Mouse (Mus musculus) CD4-positive, CD25-positive, alpha-beta regulatory T cell, adult 4 months (primary cell): ENCODE data around the gene Lpp. TPM values are rescaled to one million over a fixed set of nuclear protein-coding genes. Genes with fewer than 3 reads are reported as not detected.
A peak's percentile ranks its signal among the peaks of the same experiment; 100 is the strongest.

ENCODE experiments used
- ATAC-seq: one replicate; pipeline ENCODE4 v1.8.0; 2017
- polyA plus RNA-seq, 2 experiments: library from polyadenylated mRNA; unstranded; fragments of 100-300 nt; shearing (Covaris generic); gene quantifications; one replicate each; pipeline ENCODE4 v1.2.1; 2017

Lpp gene
- polyA plus RNA-seq, 2 experiments from 2014 or later, result 22.3 to 28.2 TPM

GRCm38 (mm10) chr16:24943486-24944261 lies 550.4 kb downstream of the Lpp start:
- no peak for ATAC-seq

GRCm38 (mm10) chr16:24946356-24946755 lies 553.0 kb downstream of the Lpp start:
- ATAC-seq, result no peak

GRCm38 (mm10) chr16:24947485-24947884 lies 554.2 kb downstream of the Lpp start:
- peak; percentile 82 for ATAC-seq

GRCm38 (mm10) chr16:24948091-24948690 lies 554.9 kb downstream of the Lpp start:
- no peak for ATAC-seq

GRCm38 (mm10) chr16:24949265-24949664 lies 556.0 kb downstream of the Lpp start:
- ATAC-seq, result no peak

- ATAC-seq, result no peak
Measured at GRCm38 (mm10) chr16:24950112-24950743, 556.9 kb downstream of the Lpp start.

- ATAC-seq, result no peak
Measured at GRCm38 (mm10) chr16:24951909-24952308, 558.6 kb downstream of the Lpp start.

- ATAC-seq, result no peak
Measured at GRCm38 (mm10) chr16:24955054-24955453, 561.7 kb downstream of the Lpp start.

- no peak for ATAC-seq
Measured at GRCm38 (mm10) chr16:24958661-24959060, 565.4 kb downstream of the Lpp start.

- no peak for ATAC-seq
Measured at GRCm38 (mm10) chr16:24960901-24961806, 567.8 kb downstream of the Lpp start.

GRCm38 (mm10) chr16:24964311-24964710 lies 571.0 kb downstream of the Lpp start:
- ATAC-seq, result no peak

GRCm38 (mm10) chr16:24965091-24965490 lies 571.8 kb downstream of the Lpp start:
- no peak for ATAC-seq

- no peak for ATAC-seq
Measured at GRCm38 (mm10) chr16:24966460-24966859, 573.2 kb downstream of the Lpp start.

- no peak for ATAC-seq
Measured at GRCm38 (mm10) chr16:24973009-24973631, 579.8 kb downstream of the Lpp start.

GRCm38 (mm10) chr16:24977771-24978170 lies 584.5 kb downstream of the Lpp start:
- no peak for ATAC-seq

GRCm38 (mm10) chr16:24978226-24978625 lies 584.9 kb downstream of the Lpp start:
- no peak for ATAC-seq

- no peak for ATAC-seq
Measured at GRCm38 (mm10) chr16:24979391-24979790, 586.1 kb downstream of the Lpp start.

- ATAC-seq, result no peak
Measured at GRCm38 (mm10) chr16:24982828-24983227, 589.5 kb downstream of the Lpp start.

GRCm38 (mm10) chr16:24990331-24990730 lies 597.0 kb downstream of the Lpp start:
- ATAC-seq, result no peak

- no peak for ATAC-seq
Measured at GRCm38 (mm10) chr16:24991059-24991541, 597.8 kb downstream of the Lpp start.

GRCm38 (mm10) chr16:24991995-24992394 lies 598.7 kb downstream of the Lpp start:
- ATAC-seq, result no peak

- ATAC-seq, result no peak
Measured at GRCm38 (mm10) chr16:24992494-24992893, 599.2 kb downstream of the Lpp start.
